In the genomic region with DNA sequence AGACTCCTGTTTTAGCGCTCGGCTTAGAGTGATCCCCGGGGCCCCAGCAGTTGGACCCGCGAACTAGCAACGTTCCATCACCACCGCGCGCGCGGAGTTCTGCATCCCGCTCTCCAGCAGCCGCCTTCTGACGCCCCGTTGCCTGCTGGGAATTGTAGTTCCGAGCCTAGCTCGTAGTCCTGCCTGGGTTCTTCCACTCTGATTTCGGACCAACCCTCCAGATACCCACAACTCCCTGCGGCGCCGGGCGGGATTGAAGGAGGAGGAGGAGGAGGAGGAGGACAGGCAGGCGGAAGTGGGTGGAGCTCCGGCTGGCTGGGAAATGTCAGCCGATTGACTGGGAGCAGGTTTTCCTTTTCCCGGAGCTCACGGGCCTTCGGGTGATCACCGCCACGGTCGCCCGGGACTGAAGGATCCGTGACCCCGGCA, we compare ENCODE assay signal across 8 mouse cellular contexts. TPM values are rescaled to one million over a fixed set of nuclear protein-coding genes. Genes with fewer than 3 reads are reported as not detected.
A peak's percentile ranks its signal among the peaks of the same experiment; 100 is the strongest.
DNase-seq lines count a peak whose midpoint lies in the region; ATAC-seq lines count a peak whose summit lies in the region.

Gene Lmbrd2, plus strand, starts transcription at position 299 of the 429 bp plus-strand sequence.

- peak within 1 kb of the TSS; percentile 71 for H3K4me2 ChIP-seq in hindbrain, embryonic 11.5 days (replicated peaks; ENCODE audit: low read depth, low read length)

- peak within 1 kb of the TSS; percentile 83 for H3K9ac ChIP-seq in hindbrain, embryonic 11.5 days (ENCODE audit: low read depth, low read length)

- ATAC-seq in hindbrain, embryonic 11.5 days (ENCODE audit: low FRiP score): peak; percentile 99

- H3K4me3 ChIP-seq in hindbrain, embryonic 11.5 days (ENCODE audit: low read depth, low read length): peak within 1 kb of the TSS; percentile 84

- H3K27ac ChIP-seq in hindbrain, embryonic 11.5 days (ENCODE audit: low read depth, low read length): peak within 1 kb of the TSS; percentile 74

- peaks cover 10% of the 10 kb centered on the region for H3K36me3 ChIP-seq in hindbrain, embryonic 11.5 days (ENCODE audit: control insufficient read depth, insufficient read depth, low read length)

- 0% methylated on average over 34 of the region's 34 CpGs for WGBS in hindbrain, embryonic 11.5 days

- no peaks in the 10 kb centered on the region for H3K27me3 ChIP-seq in hindbrain, embryonic 11.5 days (ENCODE audit: control insufficient read depth, insufficient read depth, low read length)

- no peaks in the 10 kb centered on the region for H3K4me1 ChIP-seq in hindbrain, embryonic 11.5 days (replicated peaks; ENCODE audit: control insufficient read depth, insufficient read depth, low read length)

- DNase-seq in MN1 (ENCODE audit: low spot score): peak; percentile 99
- DNase-seq in cerebellum, adult 9-10 months: peak; percentile 98
- peak; percentile 97 to 99 for DNase-seq in frontal cortex, adult 2 months (ENCODE audit: extremely low spot score in 1 of 2, low spot score in 1 of 2)
- DNase-seq in hindbrain, embryonic 11.5 days (ENCODE audit: low spot score): peak; percentile 99
- peak; percentile 96 for DNase-seq in layer of hippocampus, postnatal 10 days (ENCODE audit: low spot score in 2 of 2)
- peak; percentile 99 for DNase-seq in lung, postnatal 10 days
- DNase-seq in ovary, postnatal 36 days (ENCODE audit: low spot score): peak; percentile 94
- peak; percentile 96 for DNase-seq in thymus, postnatal 25 days

- no peaks in the 10 kb centered on the region for H3K9me3 ChIP-seq in hindbrain, embryonic 11.5 days (ENCODE audit: control insufficient read depth, low read length)

RNA-seq across cellular contexts. Expression of gene Lmbrd2, which starts in this region (rescaled TPM):
- 20.2 and 21.3 TPM in 2 replicates for polyA plus RNA-seq in frontal cortex, adult 2 months (2012; rRNA removed)
- 4.6 and 8.7 TPM in 2 replicates for polyA plus RNA-seq in hindbrain, embryonic 11.5 days (2014; fragmentation: Nextera tagmentation; extraction: Ambion mirVana)
- total RNA-seq in layer of hippocampus, postnatal 10 days (2021): 10 to 100 TPM; 55.0 to 58.0 TPM

Comparison
In these comparisons a context has a peak if more than half of its experiments do, and no peak if none do; other contexts are left out.
1. Peak in every context shown above with its lines: DNase-seq, ATAC-seq, H3K4me3 ChIP-seq and H3K27ac ChIP-seq.